Mouse (Mus musculus) myocyte (in vitro differentiated cells): ENCODE data around the gene Spi1. TPM values are rescaled to one million over a fixed set of nuclear protein-coding genes. Genes with fewer than 3 reads are reported as not detected.

ENCODE experiments used
- H3K27me3 ChIP-seq: one replicate; pipeline ENCODE4 v1.6.1; 2011; ENCODE audit not compliant: control insufficient read depth, insufficient read depth, insufficient read length
- H3K36me3 ChIP-seq: one replicate; pipeline ENCODE4 v1.6.1; 2011; ENCODE audit not compliant: control insufficient read depth, insufficient read depth
- H3K4me2 ChIP-seq: one replicate; pipeline ENCODE4 v1.6.1; 2011; ENCODE audit warnings: low read depth, control low read depth
- H3K4me3 ChIP-seq: one replicate; pipeline ENCODE4 v1.5.1; 2011; ENCODE audit warnings: mild to moderate bottlenecking, control low read depth, moderate library complexity
- H3K79me2 ChIP-seq: one replicate; pipeline ENCODE4 v1.6.1; 2011; ENCODE audit not compliant: control insufficient read depth, insufficient read depth
- H3ac ChIP-seq: one replicate; pipeline ENCODE4 v1.6.1; 2011; ENCODE audit not compliant: control insufficient read depth, insufficient read length
- CEBPB ChIP-seq: IDR thresholded peaks from 2 replicates; pipeline ENCODE4 v1.6.1; 2011; ENCODE audit warnings: mild to moderate bottlenecking, moderate library complexity; ENCODE audit not compliant: poor library complexity, insufficient read depth, severe bottlenecking
- E2F4 ChIP-seq: IDR thresholded peaks from one replicate; pipeline ENCODE4 v1.6.1; 2011; ENCODE audit warnings: mild to moderate bottlenecking, control low read depth, moderate library complexity; ENCODE audit not compliant: insufficient read depth
- MAX ChIP-seq: IDR thresholded peaks from one replicate; pipeline ENCODE4 v1.6.1; 2011; ENCODE audit warnings: low read depth, mild to moderate bottlenecking, control low read depth
- MYOD1 ChIP-seq, 3 experiments: IDR thresholded peaks; one replicate each; pipeline ENCODE4 v1.6.1; 2011; ENCODE audit warnings: control low read depth in 2 of 3, low read depth in 2 of 3, mild to moderate bottlenecking in 2 of 3, moderate library complexity in 1 of 3; ENCODE audit not compliant: insufficient read length in 2 of 3, control insufficient read depth in 1 of 3
- MYOG ChIP-seq, 3 experiments: IDR thresholded peaks; one replicate each; pipeline ENCODE4 v1.6.1; 2011; ENCODE audit warnings: control low read depth in 2 of 3, low read depth in 2 of 3, mild to moderate bottlenecking in 2 of 3; ENCODE audit not compliant: insufficient read length in 2 of 3, control insufficient read depth in 1 of 3, insufficient read depth in 1 of 3
- POLR2A ChIP-seq: IDR thresholded peaks from one replicate; pipeline ENCODE4 v1.6.1; 2011; ENCODE audit warnings: low read depth, mild to moderate bottlenecking, control low read depth, moderate library complexity; ENCODE audit not compliant: insufficient read length
- POLR2AphosphoS2 ChIP-seq: IDR thresholded peaks from one replicate; pipeline ENCODE4 v1.6.1; 2011; ENCODE audit warnings: low read depth, control low read depth; ENCODE audit not compliant: insufficient read length
- REST ChIP-seq: IDR thresholded peaks from one replicate; pipeline ENCODE4 v1.6.1; 2011; ENCODE audit warnings: mild to moderate bottlenecking, control low read depth, moderate library complexity; ENCODE audit not compliant: insufficient read depth, insufficient read length
- SRF ChIP-seq: IDR thresholded peaks from one replicate; pipeline ENCODE4 v1.6.1; 2011; ENCODE audit warnings: low read depth; ENCODE audit not compliant: control insufficient read depth, insufficient read length
- TCF12 ChIP-seq: IDR thresholded peaks from one replicate; pipeline ENCODE4 v1.6.1; 2011; ENCODE audit warnings: mild to moderate bottlenecking, control low read depth; ENCODE audit not compliant: poor library complexity, insufficient read depth, severe bottlenecking
- TCF3 ChIP-seq: IDR thresholded peaks from one replicate; pipeline ENCODE4 v1.6.1; 2011; ENCODE audit warnings: low read depth, control low read depth; ENCODE audit not compliant: insufficient read length
- USF1 ChIP-seq: IDR thresholded peaks from one replicate; pipeline ENCODE4 v1.6.1; 2011; ENCODE audit warnings: low read depth, mild to moderate bottlenecking, control low read depth, moderate library complexity
- polyA plus RNA-seq: library from polyadenylated mRNA; unstranded; fragments of >200 nt; fragmentation: generic; extraction: Trizol; gene quantifications from one replicate; pipeline ENCODE4 v1.2.1, GENCODE M21; 2012; ENCODE audit warnings: missing spikeins

Spi1 gene
- polyA plus RNA-seq, 1 experiment, result 0.04 TPM

DNA sequence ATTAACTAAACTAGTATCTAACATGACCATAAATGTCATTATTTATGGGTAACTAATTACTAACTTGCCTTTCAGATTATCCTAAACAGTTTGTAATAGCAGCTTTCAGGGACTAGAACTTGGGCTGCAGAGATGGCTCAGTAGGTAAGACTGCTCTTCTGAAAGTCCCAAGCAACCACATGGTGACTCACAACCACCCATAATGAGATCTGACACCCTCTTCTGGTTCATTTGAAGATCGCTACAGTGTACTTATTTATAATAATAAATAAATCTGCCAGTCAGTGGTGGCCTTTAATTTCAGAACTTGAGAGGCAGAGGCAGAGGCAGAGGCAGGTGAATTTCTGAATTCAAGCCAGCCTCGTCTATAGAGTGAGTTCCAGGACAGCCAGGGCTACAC is 29.4 kb upstream of the Spi1 start:
- H3K4me2 ChIP-seq, result peak overlapping the region; percentile 87
- peaks cover 18% of the 10 kb centered on the region for H3K36me3 ChIP-seq
- TF ChIP-seq E2F4 (no peak), POLR2AphosphoS2 (no peak), POLR2A (no peak), CEBPB (no peak)
- H3K4me3 ChIP-seq, result peak overlapping the region; percentile 99
- H3K79me2 ChIP-seq, result peaks cover 19% of the 10 kb centered on the region
- H3ac ChIP-seq, result no peak overlapping the region
- no peaks in the 10 kb centered on the region for H3K27me3 ChIP-seq

DNA sequence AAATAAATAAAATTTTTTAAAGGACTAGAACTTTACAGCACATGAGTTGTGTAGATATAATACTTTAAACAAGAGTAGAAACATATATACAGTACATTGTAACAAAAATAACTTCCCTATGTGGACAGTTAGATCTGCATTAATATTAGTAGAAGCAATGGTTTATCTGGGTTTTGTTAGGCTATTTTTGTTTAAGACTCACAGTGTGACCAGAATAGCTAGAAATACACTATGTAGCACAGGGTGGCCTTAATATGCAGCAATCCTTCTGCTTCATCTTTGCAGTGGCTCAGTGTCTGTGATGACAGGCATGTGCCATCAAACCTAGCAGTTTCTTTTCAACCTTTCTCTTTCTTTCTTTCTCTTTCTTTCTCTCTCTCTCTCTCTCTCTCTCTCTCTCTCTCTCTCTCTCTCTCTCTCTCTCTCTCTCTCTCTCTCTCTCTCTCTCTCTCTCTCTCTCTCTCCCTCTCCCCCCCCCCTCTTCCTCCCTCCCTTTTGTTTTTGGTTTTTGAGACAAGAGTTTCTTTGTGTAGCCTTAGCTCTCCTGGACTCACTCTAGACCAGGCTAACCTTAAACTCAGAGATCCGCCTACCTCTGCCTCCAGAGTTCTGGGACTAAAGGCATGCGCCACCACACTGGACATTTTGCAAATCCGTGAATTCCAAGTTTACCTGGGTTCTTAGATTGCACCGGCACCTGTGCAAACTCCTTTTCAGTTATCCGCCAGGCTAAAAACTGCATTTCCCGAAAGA is 28.8 kb upstream of the Spi1 start:
- H3K4me2 ChIP-seq, result peak overlapping the region; percentile 87
- H3K4me3 ChIP-seq, result peak overlapping the region; percentile 99
- H3K27me3 ChIP-seq, result no peaks in the 10 kb centered on the region
- H3K79me2 ChIP-seq, result peaks cover 19% of the 10 kb centered on the region
- peak overlapping the region; percentile 15 for H3ac ChIP-seq
- H3K36me3 ChIP-seq, result peaks cover 18% of the 10 kb centered on the region
- TF ChIP-seq MYOD1 (IDR thresholded peaks at IDR 0.05; ENCODE audit: control insufficient read depth in 1 of 3, insufficient read length in 2 of 3, low read depth in 2 of 3) (no peak), SRF (no peak), POLR2AphosphoS2 (no peak), REST (no peak), MYOG (IDR thresholded peaks at IDR 0.05; ENCODE audit: control insufficient read depth in 1 of 3, insufficient read depth in 1 of 3, insufficient read length in 2 of 3, low read depth in 2 of 3) (no peak), USF1 (no peak), TCF12 (no peak), POLR2A (no peak), CEBPB (no peak), TCF3 (no peak), MAX (no peak), E2F4 (no peak)

DNA sequence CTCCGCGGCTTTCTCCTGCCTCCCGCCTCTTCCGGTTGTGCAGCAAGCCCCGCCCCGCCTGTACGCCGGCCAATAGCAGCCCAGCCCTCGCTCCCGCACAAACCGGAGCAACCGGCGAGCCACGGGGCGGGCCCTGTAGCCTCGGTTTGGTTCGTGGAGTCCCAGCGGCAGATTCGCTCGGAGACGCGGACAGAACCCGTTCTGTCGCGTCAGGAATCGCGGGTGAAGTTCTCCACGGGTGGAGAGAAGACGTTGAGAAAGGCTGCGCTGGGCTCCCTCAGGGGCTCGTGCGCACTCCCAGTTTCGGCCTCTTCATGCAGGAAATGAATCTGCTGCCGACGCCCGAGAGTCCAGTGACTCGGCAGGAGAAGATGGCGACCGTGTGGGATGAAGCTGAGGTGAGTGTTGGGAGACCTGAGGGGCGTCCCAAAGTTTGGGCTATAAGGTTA is 28.2 kb upstream of the Spi1 start, which contains the start of gene Psmc3:
TSS of gene Psmc3 (plus strand) at position 76 of the 449 bp plus-strand sequence.
- H3K79me2 ChIP-seq, result peaks cover 19% of the 10 kb centered on the region
- H3ac ChIP-seq, result peak within 1 kb of the TSS; percentile 15
- TF ChIP-seq POLR2AphosphoS2 (peak; percentile 61), REST (no peak), MYOG (IDR thresholded peaks at IDR 0.05; ENCODE audit: control insufficient read depth in 1 of 3, insufficient read depth in 1 of 3, insufficient read length in 2 of 3, low read depth in 2 of 3) (no peak), MAX (no peak), POLR2A (peak; percentile 75), TCF12 (no peak)
- H3K36me3 ChIP-seq, result peaks cover 18% of the 10 kb centered on the region
- peak within 1 kb of the TSS; percentile 98 for H3K4me2 ChIP-seq
- H3K4me3 ChIP-seq, result peak within 1 kb of the TSS; percentile 99
- no peaks in the 10 kb centered on the region for H3K27me3 ChIP-seq

DNA sequence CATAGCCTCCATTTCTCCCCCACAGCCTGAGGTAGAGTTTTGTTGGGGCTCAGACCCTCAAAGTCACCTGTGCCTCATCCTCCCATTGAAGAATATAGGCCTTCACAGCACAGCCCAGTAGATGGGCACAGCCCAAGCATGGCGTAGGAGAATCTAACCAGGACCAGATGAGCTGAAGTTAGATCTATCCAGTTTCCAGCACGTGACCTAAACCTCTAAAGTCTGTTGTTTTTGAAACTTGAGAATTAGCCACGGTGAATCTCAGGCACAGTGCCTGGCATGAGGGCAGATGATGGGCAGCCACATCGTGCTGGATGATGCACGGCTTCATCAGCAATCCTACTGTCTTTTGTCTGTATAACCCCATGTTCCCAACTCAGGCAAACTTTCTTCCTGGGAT is 23.8 kb upstream of the Spi1 start:
- Histone ChIP-seq H3K36me3 (peaks cover 30% of the 10 kb centered on the region), H3K27me3 (no peaks in the 10 kb centered on the region), H3ac (no peak overlapping the region), H3K4me3 (no peak overlapping the region), H3K79me2 (peaks cover 19% of the 10 kb centered on the region), H3K4me2 (peak overlapping the region; percentile 18)
- TF ChIP-seq REST (no peak), USF1 (peak; percentile 94), TCF12 (no peak), MYOG (IDR thresholded peaks at IDR 0.05; ENCODE audit: control insufficient read depth in 1 of 3, insufficient read depth in 1 of 3, insufficient read length in 2 of 3, low read depth in 2 of 3) (peak in 1 of 3 experiments; percentile 39), MYOD1 (IDR thresholded peaks at IDR 0.05; ENCODE audit: control insufficient read depth in 1 of 3, insufficient read length in 2 of 3, low read depth in 2 of 3) (peak in 1 of 3 experiments; percentile 33), CEBPB (no peak), POLR2AphosphoS2 (peak; percentile 50), POLR2A (peak; percentile 33), E2F4 (no peak), MAX (no peak), SRF (no peak), TCF3 (no peak)

DNA sequence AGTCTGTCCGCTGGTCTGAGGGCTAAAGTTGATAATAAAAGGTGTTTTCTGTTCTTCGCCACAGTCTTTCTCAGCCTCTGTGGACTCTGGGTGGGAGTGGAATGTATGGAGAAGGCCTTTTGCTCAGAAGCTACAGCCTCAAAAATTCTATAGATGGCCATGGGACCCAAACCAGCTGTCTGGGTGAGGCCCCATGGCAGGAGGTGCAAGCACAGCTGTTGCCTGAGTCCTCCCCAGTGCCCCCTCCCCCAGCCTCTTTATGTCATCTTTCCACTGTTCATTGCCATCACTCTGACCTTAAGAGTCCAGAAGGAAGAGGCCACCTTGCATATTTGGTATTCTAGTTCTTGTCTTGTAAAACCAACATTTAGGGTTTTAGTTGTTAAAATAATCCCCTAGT is 22.8 kb upstream of the Spi1 start:
- Histone ChIP-seq H3K79me2 (peaks cover 15% of the 10 kb centered on the region), H3K4me3 (no peak overlapping the region), H3K4me2 (peak overlapping the region; percentile 18), H3K36me3 (peaks cover 30% of the 10 kb centered on the region), H3ac (no peak overlapping the region), H3K27me3 (no peaks in the 10 kb centered on the region)
- TF ChIP-seq MYOG (IDR thresholded peaks at IDR 0.05; ENCODE audit: control insufficient read depth in 1 of 3, insufficient read depth in 1 of 3, insufficient read length in 2 of 3, low read depth in 2 of 3) (peak; percentile 52 to 98 (median 91)), MYOD1 (IDR thresholded peaks at IDR 0.05; ENCODE audit: control insufficient read depth in 1 of 3, insufficient read length in 2 of 3, low read depth in 2 of 3) (peak; percentile 36 to 94 (median 91)), SRF (no peak), TCF12 (peak; percentile 80), POLR2AphosphoS2 (no peak), TCF3 (peak; percentile 80)
